Mouse (Mus musculus) layer of hippocampus, postnatal 14 days (tissue): ENCODE measurements around the gene Mrpl38. TPM values are rescaled to one million over a fixed set of nuclear protein-coding genes. Genes with fewer than 3 reads are reported as not detected.
A peak's percentile ranks its signal among the peaks of the same experiment; 100 is the strongest.

Experiments used
- DNase-seq, 2 experiments: peaks; one replicate each; pipeline ENCODE4 v3.0.0; 2021 to 2022; ENCODE audit warnings: low spot score in 2 of 2, mixed read lengths in 1 of 2
- long read RNA-seq, 2 experiments: library from polyadenylated mRNA; stranded (forward); transcript quantifications; one replicate each; pipeline ENCODE4 v2.0.0; 2021
- total RNA-seq, 2 experiments: library from RNA; stranded (reverse); gene quantifications; 2 replicates each; pipeline ENCODE4 v1.2.3; 2021

Mrpl38 gene
- 10 to 100 TPM; 55.3 to 63.7 TPM for total RNA-seq
- long read RNA-seq, experiment 1, transcript Mrpl38-201 (9 exons, 1,411 nt) = major isoform, 37 of 56 reads
- long read RNA-seq, experiment 1, partial matches to known transcripts = 2 of 56 reads
- long read RNA-seq, experiment 1, other reads (novel, unspliced or antisense) = 13 of 56 reads
- long read RNA-seq, experiment 2, transcript Mrpl38-201 (9 exons, 1,411 nt) = major isoform, 59 of 88 reads
- long read RNA-seq, experiment 2, partial matches to known transcripts = 6 of 88 reads
- long read RNA-seq, experiment 2, other reads (novel, unspliced or antisense) = 19 of 88 reads

- peak; percentile 79 to 90 for DNase-seq
Measured at GRCm38 (mm10) chr11:116138468-116139138, at the start of gene Mrpl38. Mrpl38 (minus strand) TSS chr11:116138868.

- no peak for DNase-seq
Measured at GRCm38 (mm10) chr11:116187226-116187930, 48.7 kb upstream of the Mrpl38 start.

- DNase-seq = no peak
Measured at GRCm38 (mm10) chr11:116186360-116186759, 47.7 kb upstream of the Mrpl38 start.

DNA sequence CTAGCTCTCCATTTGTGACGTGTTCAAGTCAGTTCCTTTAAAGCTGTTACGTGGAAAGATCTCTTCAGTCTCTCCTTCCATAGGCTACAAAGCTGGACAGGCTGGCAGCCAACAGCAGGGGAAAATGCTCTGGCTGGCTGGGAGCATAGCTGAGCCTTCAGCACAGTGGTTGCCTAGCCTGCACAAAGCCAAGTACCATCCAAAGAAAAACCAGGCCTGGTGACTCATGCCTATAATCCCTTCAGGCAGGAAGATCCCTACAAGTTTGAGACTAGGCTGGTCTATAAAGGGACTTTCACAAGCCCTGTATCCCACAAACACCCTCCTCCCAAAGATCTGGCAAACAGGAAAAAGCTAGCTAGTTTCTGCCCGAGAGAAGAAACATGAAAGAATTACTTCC, 47.2 kb upstream of the Mrpl38 start:
- DNase-seq = no peak

- no peak for DNase-seq
Measured at GRCm38 (mm10) chr11:116178411-116179121, 39.9 kb upstream of the Mrpl38 start.

- DNase-seq = no peak
Measured at GRCm38 (mm10) chr11:116176010-116176409, 37.3 kb upstream of the Mrpl38 start.

GRCm38 (mm10) chr11:116174775-116175448, 36.2 kb upstream of the Mrpl38 start:
- no peak for DNase-seq

DNA sequence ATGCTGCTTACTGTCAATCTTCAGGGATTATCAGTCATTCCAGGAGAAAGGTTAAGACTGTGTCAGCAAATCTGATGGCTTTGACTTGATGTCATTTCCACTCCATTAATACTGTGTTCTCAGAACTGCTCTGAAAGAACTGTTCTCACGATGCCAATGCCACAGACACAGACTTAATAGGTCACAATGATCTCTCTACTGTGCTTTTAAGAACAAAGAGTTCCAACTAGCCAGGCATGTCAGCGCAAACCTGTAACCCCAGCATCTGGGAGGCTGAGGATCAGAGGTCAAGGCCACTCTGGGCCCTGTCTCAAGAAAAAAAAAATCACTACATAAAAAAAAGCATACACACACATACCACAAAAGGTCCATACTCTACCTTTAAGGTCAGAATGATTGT, 33.3 kb upstream of the Mrpl38 start:
- DNase-seq = no peak

DNA sequence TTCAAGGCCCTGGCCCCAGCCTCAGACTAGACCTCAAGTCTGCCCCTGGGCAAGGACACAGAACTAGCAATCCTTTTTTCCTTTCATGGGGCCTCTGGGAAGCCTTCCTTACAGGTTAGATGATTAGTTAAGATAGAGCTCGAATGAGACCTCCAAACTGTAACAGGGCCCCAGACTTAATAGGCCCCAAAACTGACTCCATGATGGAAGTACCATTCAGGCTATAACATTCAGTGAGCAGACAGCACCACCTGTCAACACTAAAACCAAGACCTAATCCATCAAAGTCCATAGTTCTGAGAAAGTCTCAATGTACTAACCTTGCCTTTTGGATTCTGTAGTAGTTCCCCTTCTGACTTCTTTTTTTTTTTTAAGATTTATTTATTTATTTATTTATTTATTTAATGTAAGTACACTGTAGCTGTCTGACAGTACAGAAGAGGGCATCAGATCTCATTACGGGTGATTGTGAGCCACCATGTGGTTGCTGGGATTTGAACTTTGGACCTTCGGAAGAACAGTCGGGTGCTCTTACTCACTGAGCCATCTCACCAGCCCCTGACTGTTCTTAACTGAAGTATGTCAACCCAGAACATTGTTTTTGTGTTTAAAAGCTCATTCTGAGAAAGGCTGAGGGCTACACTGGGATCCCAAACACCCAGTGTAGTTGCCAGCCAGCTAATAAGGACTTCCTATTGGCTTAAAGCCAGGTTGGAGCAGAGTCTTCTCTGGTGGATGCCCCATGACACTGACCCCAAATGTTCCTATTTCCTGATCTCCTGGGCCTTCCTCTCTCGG, 31.5 kb upstream of the Mrpl38 start:
- DNase-seq = no peak

- DNase-seq = no peak
Measured at GRCm38 (mm10) chr11:116169214-116169613, 30.5 kb upstream of the Mrpl38 start.

DNA sequence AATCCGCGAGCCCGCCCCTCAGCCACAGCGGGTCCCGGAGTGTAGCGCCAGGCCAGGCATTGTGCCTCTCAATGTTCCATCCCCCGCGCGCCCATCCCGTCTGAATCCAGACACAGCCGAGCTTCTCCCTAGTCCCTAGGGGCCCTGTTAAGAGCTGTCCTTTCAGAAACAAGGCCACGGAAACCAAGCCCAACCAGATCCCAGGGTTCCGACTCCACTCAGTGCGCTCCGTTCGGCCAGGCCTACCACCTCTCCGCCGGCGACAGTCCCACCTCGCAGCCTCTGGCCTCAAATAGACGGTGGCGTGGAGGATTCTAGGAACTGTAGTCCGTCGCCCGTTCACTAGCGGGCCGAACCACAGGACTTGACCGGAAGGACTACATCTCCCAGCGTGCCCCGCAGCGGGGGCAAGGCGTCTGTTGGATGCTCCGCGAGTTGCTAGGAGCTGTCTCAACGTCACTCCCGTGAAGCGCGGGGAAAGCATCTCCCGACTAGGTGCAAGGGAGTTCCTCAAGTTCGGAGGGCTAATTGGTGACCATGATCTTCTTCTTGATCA, 29.3 kb upstream of the Mrpl38 start, which contains the start of gene Fbf1:
Gene Fbf1, minus strand, starts transcription at position 283 of the 556 bp plus-strand sequence.
- peak; percentile 91 to 98 for DNase-seq

DNA sequence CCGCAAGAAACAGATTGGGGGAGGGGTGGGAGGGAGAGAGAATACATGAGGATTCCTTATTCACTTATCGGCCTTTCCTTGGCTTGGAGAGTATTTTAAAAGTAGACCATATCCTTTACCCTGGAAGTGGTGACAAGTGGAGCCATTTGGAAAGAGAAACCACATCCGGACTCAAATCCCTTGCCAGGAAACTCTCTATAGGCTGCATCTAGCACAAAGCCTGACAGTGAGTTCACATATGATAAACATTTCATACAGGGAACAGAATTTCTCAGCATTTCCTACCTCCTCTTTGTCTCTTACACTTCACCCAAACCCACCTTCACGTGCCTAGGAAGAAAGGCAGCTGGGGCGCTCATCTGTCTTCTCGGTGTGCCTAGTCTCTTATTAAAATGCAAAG, 28.6 kb upstream of the Mrpl38 start:
- no peak for DNase-seq

- DNase-seq = no peak
Measured at GRCm38 (mm10) chr11:116163002-116163401, 24.3 kb upstream of the Mrpl38 start.

GRCm38 (mm10) chr11:116162146-116162545, 23.5 kb upstream of the Mrpl38 start:
- DNase-seq = peak in 1 of 2 experiments; percentile 53

- DNase-seq = no peak
Measured at GRCm38 (mm10) chr11:116161312-116161711, 22.6 kb upstream of the Mrpl38 start.

DNA sequence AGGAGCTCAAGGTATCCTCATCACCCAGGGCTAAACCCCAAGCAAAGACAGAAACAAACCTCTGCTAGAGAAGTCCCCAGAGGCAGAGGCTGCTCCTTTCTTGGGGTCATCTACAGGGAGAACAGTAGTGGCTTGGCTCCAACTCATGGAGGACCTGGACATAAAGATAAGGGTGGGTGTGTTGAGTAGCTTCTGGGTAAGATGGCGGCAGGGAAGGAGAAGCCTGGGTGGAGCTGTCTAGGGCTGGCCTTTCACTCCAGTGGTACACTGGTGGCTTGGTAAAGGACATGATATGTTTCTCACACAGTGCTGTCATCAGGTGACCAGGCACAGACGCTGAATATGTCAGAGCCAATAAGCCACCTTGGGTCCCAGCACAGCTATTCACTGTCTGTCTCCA, 12.3 kb upstream of the Mrpl38 start:
- no peak for DNase-seq

- no peak for DNase-seq
Measured at GRCm38 (mm10) chr11:116149341-116149740, 10.7 kb upstream of the Mrpl38 start.

DNA sequence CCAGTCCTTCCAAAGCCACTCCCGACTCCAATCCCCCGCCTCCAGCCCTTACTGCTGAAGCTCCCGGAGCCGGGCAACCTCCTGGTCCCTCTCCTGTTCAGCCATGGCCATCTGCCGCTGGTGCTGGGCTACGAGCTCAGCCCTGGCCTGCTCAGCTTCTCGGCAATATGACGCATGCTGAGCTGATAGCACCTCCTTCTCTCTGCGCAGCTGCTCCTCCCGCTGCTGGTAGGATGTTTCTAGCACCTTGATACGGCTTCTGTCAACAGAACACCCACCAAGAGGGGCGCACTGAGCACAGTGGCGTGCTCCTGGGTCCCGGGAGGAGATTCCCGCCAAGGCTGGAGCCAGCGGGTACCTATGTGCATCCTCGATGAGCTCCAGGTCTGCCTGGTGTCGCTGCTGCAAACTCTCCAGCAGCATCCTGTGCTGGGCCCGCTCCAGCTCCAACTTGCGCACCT, 10.1 kb upstream of the Mrpl38 start:
- DNase-seq = no peak

GRCm38 (mm10) chr11:116146294-116146985, 7.8 kb upstream of the Mrpl38 start:
- DNase-seq = peak; percentile 64 to 66
